Mouse (Mus musculus) C3H10T1/2 (cell line): ENCODE measurements around the gene Gpr176. TPM values are rescaled to one million over a fixed set of nuclear protein-coding genes. Genes with fewer than 3 reads are reported as not detected.

Source experiments
- polyA plus RNA-seq, 2 experiments: library from polyadenylated mRNA; unstranded; fragments of >200 nt; fragmentation: generic; extraction: Trizol; gene quantifications; one replicate each; pipeline ENCODE4 v1.2.1; 2012; ENCODE audit warnings: missing spikeins in 2 of 2

Gpr176 gene
- under 1 TPM; 0.02 to 0.06 TPM for polyA plus RNA-seq

DNA sequence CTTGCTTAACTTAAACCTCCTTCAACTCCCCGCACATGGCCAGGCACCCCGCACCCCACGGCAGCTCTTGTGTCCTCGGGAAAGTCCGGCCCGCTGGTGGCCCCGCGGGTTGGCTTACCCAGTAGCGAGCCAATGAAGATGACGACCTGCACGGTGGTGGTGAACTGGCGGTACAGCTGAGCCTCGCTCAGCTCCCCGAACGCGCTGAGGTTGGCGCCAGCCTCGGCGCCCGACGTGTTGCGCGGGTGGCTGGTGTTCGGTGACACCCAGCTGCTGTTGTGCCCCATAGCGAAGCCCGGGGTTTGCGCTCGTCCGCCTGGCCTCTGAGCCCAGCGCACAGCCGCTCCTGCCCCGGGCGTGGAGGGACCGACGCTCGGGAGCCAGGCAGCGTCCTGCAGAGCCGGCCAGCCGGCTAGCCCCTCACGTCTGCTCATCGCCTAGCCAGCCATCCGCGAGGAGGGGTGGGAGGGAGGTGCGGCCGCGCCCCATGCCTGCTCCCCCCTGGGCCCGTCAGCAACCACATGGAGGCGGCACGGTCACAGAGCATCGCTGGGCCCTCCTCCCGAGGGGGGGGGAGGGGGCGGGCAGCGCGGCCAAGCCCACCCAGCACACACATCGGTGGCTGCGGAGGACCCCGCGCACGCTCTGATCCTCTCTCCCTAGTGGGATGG, at the start of gene Gpr176:
Gene Gpr176 (minus strand): TSS at position 519 of the 671 bp plus-strand sequence.

DNA sequence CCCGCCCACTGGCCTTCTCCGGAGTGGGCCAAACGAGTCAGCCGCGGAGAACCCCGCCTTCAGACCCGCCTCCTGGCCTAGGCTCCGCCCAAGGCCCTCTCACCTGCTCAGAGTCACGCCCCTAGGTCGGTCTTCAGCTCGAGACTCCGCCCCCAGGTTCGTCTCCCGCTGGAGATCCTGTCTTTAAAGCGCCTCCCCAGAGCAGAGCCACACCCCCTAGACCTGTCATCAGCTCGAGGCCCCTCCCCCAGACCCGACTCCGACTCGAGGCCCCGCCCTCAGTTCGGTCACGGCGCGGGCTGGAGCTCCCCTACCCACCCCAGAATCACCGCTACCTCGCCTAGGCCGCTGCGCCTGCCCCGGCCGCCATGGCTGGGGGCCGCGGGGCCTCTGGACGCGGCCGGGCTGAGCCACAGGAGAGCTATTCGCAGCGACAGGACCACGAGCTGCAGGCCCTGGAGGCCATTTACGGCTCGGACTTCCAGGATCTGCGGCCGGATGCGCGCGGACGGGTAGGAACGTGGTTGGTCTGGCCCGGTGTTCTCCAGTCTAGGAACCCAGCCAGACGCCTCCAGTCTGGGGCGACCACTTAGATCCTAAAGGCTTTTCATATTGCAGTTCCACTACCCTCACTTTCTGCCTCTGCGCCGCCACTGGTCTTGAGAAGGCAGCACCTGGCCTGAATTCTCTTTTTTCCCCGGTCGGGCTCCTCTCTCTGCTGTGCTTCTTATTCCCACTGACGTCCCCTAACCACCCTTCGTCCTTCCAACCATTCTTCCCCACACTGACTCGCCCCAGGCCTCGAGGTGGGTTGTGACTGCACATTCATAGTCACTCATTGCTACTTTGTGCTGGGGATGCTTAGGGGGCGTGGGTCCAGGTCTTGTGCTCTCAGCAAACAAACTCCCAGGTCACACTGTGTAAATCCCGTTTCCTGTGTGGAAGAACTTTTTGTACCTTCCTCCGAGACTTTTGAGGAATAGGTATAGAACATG, 15.4 kb upstream of the Gpr176 start, which contains the start of gene Eif2ak4:
Gene Eif2ak4 (plus strand): TSS at position 278 of the 995 bp plus-strand sequence.

DNA sequence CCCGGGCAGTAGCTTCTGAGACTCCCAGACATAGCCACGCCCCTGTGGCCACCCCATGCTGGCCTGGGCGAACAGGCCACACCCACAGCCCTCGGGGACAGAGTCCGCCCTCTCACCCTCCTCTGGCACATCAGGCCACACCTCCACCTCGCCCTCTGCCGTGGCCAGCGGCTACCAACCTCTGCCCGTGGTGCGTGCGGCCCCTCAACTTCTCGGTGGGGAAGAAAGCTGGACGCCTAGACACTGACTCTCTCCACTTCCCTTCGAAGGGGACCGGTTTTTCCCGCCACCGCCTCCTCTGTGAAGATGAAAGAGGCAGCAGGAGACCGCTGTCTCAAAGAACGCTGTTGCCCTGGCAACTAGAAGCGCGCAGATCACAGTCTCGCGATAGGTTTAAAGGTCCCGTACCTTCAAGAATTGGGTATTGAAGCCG, 116.6 kb downstream of the Gpr176 start, which contains the start of gene Fsip1:
Gene Fsip1 (minus strand): TSS at position 346 of the 433 bp plus-strand sequence.

Other genes starting within 250 kb of the Gpr176 start
- under 1 TPM in 1 of 2 experiments, not detected in 1; 0.04 TPM for gene Fsip1, start 116.5 kb downstream of the Gpr176 start, polyA plus RNA-seq
- gene Eif2ak4, start 15.2 kb upstream of the Gpr176 start, polyA plus RNA-seq, result 1 to 10 TPM in 1 of 2 experiments, under 1 TPM in 1; 0.70 to 6.5 TPM
- 100 to 1,000 TPM in 1 of 2 experiments, 10 to 100 TPM in 1; 76.6 to 215 TPM for gene Srp14, start 106.3 kb upstream of the Gpr176 start, polyA plus RNA-seq
- gene Bmf, start 176.3 kb upstream of the Gpr176 start, polyA plus RNA-seq, result 10 to 100 TPM in 1 of 2 experiments, under 1 TPM in 1; 0.16 to 12.2 TPM
- 10 to 100 TPM in 1 of 2 experiments, 1 to 10 TPM in 1; 8.9 to 54.1 TPM for gene Bub1b, start 224.8 kb upstream of the Gpr176 start, polyA plus RNA-seq